Mouse (Mus musculus): ENCODE measurements at regions not wholly inside any gene's neighbourhood (a gene's known extent, or its start where the extent isn't known, plus 50 kb on each side); places are given as distances from the start of the nearest gene placed in this dataset.

GRCm38 (mm10) chr4:54811163-54811562 is 133.7 kb upstream of the Zfp462 start:
- DNase-seq (ENCODE audit: extremely low spot score in 1 of 2, low spot score in 1 of 2): no peak

- no peak for DNase-seq (ENCODE audit: extremely low spot score in 1 of 2, low spot score in 1 of 2)
Observed at GRCm38 (mm10) chr4:54812740-54813634, 131.9 kb upstream of the Zfp462 start.

DNA sequence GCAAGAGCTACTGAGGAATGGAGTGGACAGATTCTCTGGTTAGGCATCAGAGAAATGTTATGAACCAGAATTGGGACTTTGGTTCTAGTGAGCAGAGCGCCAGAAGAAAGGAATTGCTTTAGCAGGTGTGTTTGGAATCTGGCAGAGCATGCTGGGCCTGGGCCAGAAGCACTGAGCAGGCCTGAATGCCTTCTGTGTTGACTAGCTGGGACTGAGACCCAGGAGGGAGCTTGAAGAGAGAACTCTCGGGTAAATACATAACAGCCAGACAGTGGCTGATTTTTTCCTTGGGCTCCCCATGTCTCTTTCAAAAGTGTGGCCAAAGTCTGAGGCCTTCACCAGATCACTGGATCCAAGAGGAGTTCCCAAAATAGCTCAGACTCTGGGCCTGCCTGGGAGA is 107.5 kb upstream of the Zfp462 start:
- peak in 1 of 2 experiments; percentile 10 for DNase-seq (ENCODE audit: extremely low spot score in 1 of 2, low spot score in 1 of 2)

DNA sequence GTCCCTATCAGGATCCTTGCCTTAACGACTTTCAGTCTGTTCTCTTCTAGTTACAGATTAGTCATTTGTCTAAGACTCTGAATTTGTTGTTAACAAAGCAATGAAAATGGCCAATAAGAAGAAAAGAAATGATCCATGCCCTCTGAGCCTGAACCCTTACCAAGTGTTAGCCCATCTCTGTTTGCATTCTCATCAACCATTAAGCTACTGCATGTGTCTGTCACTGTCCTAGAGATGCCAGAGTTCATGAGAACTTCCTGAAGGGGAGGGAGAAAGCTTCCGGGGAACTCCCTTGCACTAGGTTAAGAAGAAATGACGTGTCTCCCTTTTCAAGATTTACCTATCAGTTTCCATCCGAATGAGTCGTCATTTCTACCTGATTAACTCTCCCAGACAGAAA is 106.7 kb upstream of the Zfp462 start:
- DNase-seq (ENCODE audit: extremely low spot score in 1 of 2, low spot score in 1 of 2): no peak

DNA sequence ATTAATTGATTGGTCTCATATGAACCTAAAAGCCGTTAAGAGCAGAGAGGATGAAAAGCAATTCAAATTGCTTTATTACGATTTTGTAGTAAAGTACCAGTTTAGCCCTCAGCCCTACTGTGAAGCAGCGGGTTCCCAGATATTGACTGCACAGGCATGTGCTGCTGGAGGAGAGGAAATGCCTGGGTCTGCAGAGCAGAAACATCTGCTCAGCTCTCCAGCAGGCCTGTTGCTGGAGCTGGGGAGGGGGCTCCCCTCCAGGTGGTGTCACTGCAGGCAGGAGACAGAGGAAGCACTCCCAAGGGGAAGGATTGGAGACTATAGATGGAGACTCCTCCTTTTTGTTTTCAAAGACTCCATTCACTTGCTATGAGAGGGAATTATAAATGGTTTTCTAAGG is 106.1 kb upstream of the Zfp462 start:
- no peak for DNase-seq (ENCODE audit: extremely low spot score in 1 of 2, low spot score in 1 of 2)

GRCm38 (mm10) chr4:54852991-54853925 is 91.6 kb upstream of the Zfp462 start:
- DNase-seq (ENCODE audit: extremely low spot score in 1 of 2, low spot score in 1 of 2): no peak

DNA sequence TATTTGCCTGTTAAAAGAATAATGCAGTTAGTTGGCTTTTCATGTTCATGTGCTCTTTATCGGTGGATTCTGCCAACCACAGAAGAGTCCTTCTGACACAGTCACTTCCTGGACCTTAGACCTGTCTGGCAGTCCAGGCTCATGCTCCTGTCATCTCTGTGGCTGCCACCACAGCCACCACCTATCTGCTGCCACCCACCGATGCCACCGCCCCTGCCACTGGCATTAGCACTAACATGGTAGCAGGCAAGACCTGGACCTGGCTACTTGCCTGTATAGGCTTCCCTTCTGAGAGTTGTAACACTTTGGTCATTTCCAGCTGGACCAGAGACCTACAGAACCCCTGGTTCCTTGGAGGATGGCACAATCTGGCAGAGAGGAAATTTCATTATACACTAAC is 86.2 kb upstream of the Zfp462 start:
- DNase-seq (ENCODE audit: extremely low spot score in 1 of 2, low spot score in 1 of 2): no peak

GRCm38 (mm10) chr4:54866062-54866461 is 78.8 kb upstream of the Zfp462 start:
- DNase-seq (ENCODE audit: extremely low spot score in 1 of 2, low spot score in 1 of 2): no peak

GRCm38 (mm10) chr4:54874136-54874827 is 70.6 kb upstream of the Zfp462 start:
- no peak for DNase-seq (ENCODE audit: extremely low spot score in 1 of 2, low spot score in 1 of 2)

DNA sequence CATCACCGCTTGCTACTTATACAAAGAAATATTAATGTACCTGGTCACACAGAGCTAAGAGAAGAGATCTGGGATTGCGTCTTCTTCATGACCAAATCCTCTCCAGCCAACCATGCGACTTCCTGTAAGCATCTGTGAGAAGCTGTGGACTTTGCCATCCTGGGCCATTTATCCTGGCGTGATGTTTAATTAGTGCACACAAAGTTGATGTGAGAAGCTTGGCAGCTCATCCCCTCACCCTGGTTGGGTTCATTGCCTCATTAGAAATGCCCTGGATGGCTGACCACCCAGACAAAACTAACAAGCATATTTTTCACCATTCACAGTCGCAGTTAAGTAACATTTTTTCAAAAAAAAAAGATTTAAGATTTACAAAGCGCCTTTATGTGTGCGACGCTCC is 69.3 kb upstream of the Zfp462 start:
- no peak for DNase-seq (ENCODE audit: extremely low spot score in 1 of 2, low spot score in 1 of 2)

GRCm38 (mm10) chr4:54877361-54877760 is 67.5 kb upstream of the Zfp462 start:
- no peak for DNase-seq (ENCODE audit: extremely low spot score in 1 of 2, low spot score in 1 of 2)

GRCm38 (mm10) chr4:54878531-54878930 is 66.3 kb upstream of the Zfp462 start:
- no peak for DNase-seq (ENCODE audit: extremely low spot score in 1 of 2, low spot score in 1 of 2)

- no peak for DNase-seq (ENCODE audit: extremely low spot score in 1 of 2, low spot score in 1 of 2)
Observed at GRCm38 (mm10) chr4:54893288-54893687, 51.6 kb upstream of the Zfp462 start.

Data from layer of hippocampus, postnatal 25 days (tissue).